ENCODE assay signal across 28 mouse cellular contexts in genomic region chr6:128250596-128250995, GRCm38 (mm10). TPM values are rescaled to one million over a fixed set of nuclear protein-coding genes. Genes with fewer than 3 reads are reported as not detected.
"Had no signal": no experiment of that assay in that cellular context is flagged by ENCODE, and none has a peak within 500 bp of the region (broad histone marks: within the 10 kb centered on the region; RNA-seq: fewer than 3 reads in every experiment).

No protein-coding gene starts in this region.

- H3K36me3 ChIP-seq: embryonic facial prominence, embryonic 12.5 days; embryonic facial prominence, embryonic 13.5 days; embryonic facial prominence, embryonic 15.5 days; forebrain, embryonic 10.5 days; forebrain, embryonic 12.5 days; forebrain, embryonic 15.5 days had no signal

- H3K9ac ChIP-seq: embryonic facial prominence, embryonic 12.5 days; embryonic facial prominence, embryonic 13.5 days; embryonic facial prominence, embryonic 15.5 days; forebrain, embryonic 12.5 days; forebrain, embryonic 13.5 days; forebrain, embryonic 15.5 days; forebrain, postnatal 0 days had no signal

- H3K27ac ChIP-seq: embryonic facial prominence, embryonic 12.5 days; embryonic facial prominence, embryonic 13.5 days; embryonic facial prominence, embryonic 15.5 days; forebrain, embryonic 10.5 days; forebrain, embryonic 12.5 days; forebrain, embryonic 13.5 days; forebrain, embryonic 15.5 days; gastrocnemius, adult 2 months; heart, adult 2 months had no signal

- H3K9me3 ChIP-seq: embryonic facial prominence, embryonic 12.5 days; embryonic facial prominence, embryonic 13.5 days; embryonic facial prominence, embryonic 15.5 days; forebrain, embryonic 10.5 days; forebrain, embryonic 12.5 days; forebrain, embryonic 13.5 days; forebrain, embryonic 15.5 days had no signal

- DNase-seq: cerebellum, adult 2 months; cerebellum, adult 8-10 months; cerebellum, adult 9-10 months; cerebellum, adult 9-11 months; cerebellum, postnatal 10 days; cerebellum, postnatal 14 days; cerebellum, postnatal 25 days; cerebellum, postnatal 36 days; embryo, embryonic 11 days; forebrain, postnatal 0 days; gastrocnemius, adult 2 months; gastrocnemius, postnatal 10 days; gastrocnemius, postnatal 14 days; gastrocnemius, postnatal 25 days; gastrocnemius, postnatal 36 days; heart, adult 11 months; heart, adult 18-20 months; heart, adult 2 months had no signal

- ATAC-seq: forebrain, embryonic 13.5 days; forebrain, embryonic 14.5 days; forebrain, embryonic 15.5 days; forebrain, embryonic 16.5 days; forebrain, postnatal 0 days had no signal

- H3K4me1 ChIP-seq: embryonic facial prominence, embryonic 12.5 days; embryonic facial prominence, embryonic 13.5 days; embryonic facial prominence, embryonic 15.5 days; forebrain, embryonic 12.5 days; forebrain, embryonic 15.5 days had no signal

- H3K27me3 ChIP-seq: embryonic facial prominence, embryonic 12.5 days; embryonic facial prominence, embryonic 13.5 days; embryonic facial prominence, embryonic 15.5 days; forebrain, embryonic 12.5 days; forebrain, embryonic 13.5 days; forebrain, embryonic 15.5 days had no signal

- H3K4me2 ChIP-seq: embryonic facial prominence, embryonic 12.5 days; embryonic facial prominence, embryonic 13.5 days; embryonic facial prominence, embryonic 15.5 days; forebrain, embryonic 12.5 days; forebrain, embryonic 13.5 days; forebrain, embryonic 15.5 days had no signal

- H3K4me3 ChIP-seq: embryonic facial prominence, embryonic 12.5 days; embryonic facial prominence, embryonic 13.5 days; embryonic facial prominence, embryonic 15.5 days; erythroblast, embryonic 14.5 days; forebrain, embryonic 10.5 days; forebrain, embryonic 12.5 days; forebrain, embryonic 13.5 days; forebrain, embryonic 15.5 days; gastrocnemius, adult 2 months; heart, adult 2 months had no signal

RNA-seq across cellular contexts. Expression of gene Tead4, which starts 50.0 kb away (rescaled TPM):
- polyA plus RNA-seq: erythroblast, embryonic 14.5 days had no signal
